9 mouse cellular contexts compared by ENCODE assay signal in the genomic region with DNA sequence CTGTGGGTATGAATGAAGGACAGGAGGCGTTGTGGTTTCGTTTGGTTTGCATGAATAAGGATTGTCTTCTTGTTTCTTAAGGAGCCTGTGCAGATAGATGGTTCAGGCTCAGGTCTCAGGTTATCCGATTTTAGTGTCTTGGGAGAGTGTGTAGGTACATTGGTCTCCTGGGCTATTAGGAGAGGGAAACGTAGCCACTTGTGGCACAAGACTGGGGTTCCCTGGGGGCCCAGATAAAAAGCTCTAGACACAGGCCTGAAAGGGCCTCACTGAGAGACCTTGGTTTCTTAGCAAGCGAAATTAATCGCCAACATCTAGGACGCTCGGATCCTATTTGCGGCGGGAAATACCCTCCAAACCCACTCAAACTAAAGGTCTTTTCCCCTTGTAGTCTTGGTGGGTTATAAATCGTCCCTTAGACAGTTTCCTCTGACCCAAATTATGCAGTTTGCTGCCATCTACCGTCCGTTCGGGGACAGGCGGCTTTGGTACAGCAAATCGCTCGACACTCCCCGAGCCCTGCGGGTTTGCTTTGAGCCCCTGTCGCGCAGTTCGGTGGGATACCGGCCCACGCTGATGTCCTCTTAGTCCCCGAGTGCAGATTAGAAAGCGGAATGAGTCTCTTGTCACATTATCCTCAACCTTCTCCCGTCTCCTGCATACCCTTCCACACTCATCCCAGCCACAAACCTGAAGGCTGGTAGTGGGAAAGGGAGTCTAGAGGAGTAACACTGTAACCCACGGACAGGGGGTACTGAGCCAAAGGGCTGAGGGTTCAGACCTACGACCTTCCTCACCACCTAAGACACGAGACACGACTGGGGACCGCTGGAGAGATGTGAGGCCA. TPM values are rescaled to one million over a fixed set of nuclear protein-coding genes. Genes with fewer than 3 reads are reported as not detected.
DNase-seq lines count a peak whose midpoint lies in the region; ATAC-seq and TF ChIP-seq lines count a peak whose summit lies in the region.
"Had no signal": no experiment of that assay in that cellular context is flagged by ENCODE, and none has a peak within 500 bp of the region (broad histone marks: within the 10 kb centered on the region; RNA-seq: fewer than 3 reads in every experiment).

No protein-coding gene starts in this region.

- H3K9me3 ChIP-seq in forebrain, postnatal 0 days (ENCODE audit: low read length): no peaks in the 10 kb centered on the region
- H3K9me3 ChIP-seq in forebrain, embryonic 15.5 days: no peaks in the 10 kb centered on the region
- H3K9me3 ChIP-seq in ES-Bruce4 (replicated peaks; ENCODE audit: control insufficient read depth, insufficient read depth, low read length, poor library complexity, severe bottlenecking): no peaks in the 10 kb centered on the region
- H3K9me3 ChIP-seq in stomach, embryonic 16.5 days (replicated peaks; ENCODE audit: control insufficient read depth, low read length): no peaks in the 10 kb centered on the region
- H3K9me3 ChIP-seq: midbrain, embryonic 12.5 days had no signal

- peak; percentile 80 for DNase-seq in forebrain, postnatal 0 days
- DNase-seq in cerebellum, postnatal 36 days: peak; percentile 48 to 51
- DNase-seq in layer of hippocampus, postnatal 10 days (ENCODE audit: low spot score in 2 of 2): peak; percentile 75

- no peak for TF ChIP-seq POLR2A in ES-Bruce4 (IDR thresholded peaks at IDR 0.05; ENCODE audit: insufficient read depth, low read length)

- no peak overlapping the region for H3K9ac ChIP-seq in forebrain, postnatal 0 days
- no peak overlapping the region for H3K9ac ChIP-seq in forebrain, embryonic 15.5 days (replicated peaks)
- H3K9ac ChIP-seq in ES-Bruce4 (ENCODE audit: low read depth, poor library complexity, severe bottlenecking): no peak overlapping the region
- H3K9ac ChIP-seq in stomach, embryonic 16.5 days (ENCODE audit: low read length): peak overlapping the region; percentile 60
- H3K9ac ChIP-seq: midbrain, embryonic 12.5 days had no signal

- H3K36me3 ChIP-seq in forebrain, postnatal 0 days (ENCODE audit: insufficient read depth): no peaks in the 10 kb centered on the region
- H3K36me3 ChIP-seq in forebrain, embryonic 15.5 days: no peaks in the 10 kb centered on the region
- H3K36me3 ChIP-seq in ES-Bruce4 (ENCODE audit: control insufficient read depth, insufficient read depth, low read length, poor library complexity, severe bottlenecking): no peaks in the 10 kb centered on the region
- no peaks in the 10 kb centered on the region for H3K36me3 ChIP-seq in stomach, embryonic 16.5 days (ENCODE audit: control insufficient read depth, insufficient read depth, low read length)
- H3K36me3 ChIP-seq: midbrain, embryonic 12.5 days had no signal

- TF ChIP-seq CTCF in forebrain, postnatal 0 days (IDR thresholded peaks at IDR 0.05; ENCODE audit: low read depth): peak; percentile 79
- peak; percentile 70 for TF ChIP-seq CTCF in ES-Bruce4 (IDR thresholded peaks at IDR 0.05; ENCODE audit: low read depth, low read length)

- H3K4me2 ChIP-seq in forebrain, postnatal 0 days (ENCODE audit: low read depth): no peak overlapping the region
- H3K4me2 ChIP-seq in forebrain, embryonic 15.5 days (replicated peaks): no peak overlapping the region
- peak overlapping the region; percentile 50 for H3K4me2 ChIP-seq in stomach, embryonic 16.5 days (ENCODE audit: low read depth, low read length)
- H3K4me2 ChIP-seq: midbrain, embryonic 12.5 days had no signal

- 1% methylated on average over 32 of the region's 32 CpGs for WGBS in forebrain, postnatal 0 days
- WGBS in forebrain, embryonic 15.5 days: under 1% methylated on average over 32 of the region's 32 CpGs
- 2% methylated on average over 32 of the region's 32 CpGs for WGBS in stomach, embryonic 16.5 days

- no peak overlapping the region for H3K27ac ChIP-seq in forebrain, postnatal 0 days (ENCODE audit: low read depth, low read length)
- no peak overlapping the region for H3K27ac ChIP-seq in forebrain, embryonic 15.5 days (replicated peaks)
- H3K27ac ChIP-seq in ES-Bruce4 (ENCODE audit: insufficient read depth, low read length): no peak overlapping the region
- peak overlapping the region; percentile 55; the same call in 1 of the 2 replicates for H3K27ac ChIP-seq in stomach, embryonic 16.5 days (ENCODE audit: low read length)
- H3K27ac ChIP-seq: midbrain, embryonic 12.5 days had no signal

- H3K4me3 ChIP-seq in forebrain, postnatal 0 days (ENCODE audit: low read depth, low read length): no peak overlapping the region
- H3K4me3 ChIP-seq in forebrain, embryonic 15.5 days: no peak overlapping the region
- H3K4me3 ChIP-seq in ES-Bruce4 (ENCODE audit: low read depth, low read length): no peak overlapping the region
- peak overlapping the region; percentile 44 for H3K4me3 ChIP-seq in stomach, embryonic 16.5 days (replicated peaks; ENCODE audit: low read length)
- H3K4me3 ChIP-seq: midbrain, embryonic 12.5 days had no signal

- TF ChIP-seq EP300 in ES-Bruce4 (IDR thresholded peaks at IDR 0.05; ENCODE audit: insufficient read depth, low read depth, low read length): no peak

- H3K27me3 ChIP-seq in forebrain, postnatal 0 days (ENCODE audit: insufficient read depth, low read length): peaks cover 94% of the 10 kb centered on the region
- H3K27me3 ChIP-seq in forebrain, embryonic 15.5 days: peaks cover 97% of the 10 kb centered on the region
- peaks cover 79% of the 10 kb centered on the region for H3K27me3 ChIP-seq in ES-Bruce4 (ENCODE audit: control insufficient read depth, insufficient read depth, low read length, poor library complexity, severe bottlenecking)
- H3K27me3 ChIP-seq in stomach, embryonic 16.5 days (ENCODE audit: control insufficient read depth, insufficient read depth, low read length): peaks cover 79% of the 10 kb centered on the region

- no peak for ATAC-seq in forebrain, postnatal 0 days
- no peak for ATAC-seq in forebrain, embryonic 15.5 days (replicated peaks)
- peak; percentile 77 to 81 for ATAC-seq in hematopoietic stem cell, adult 5-6 weeks (replicated peaks in 1 of 2; ENCODE audit: insufficient read depth in 1 of 2, low FRiP score in 2 of 2, low TSS enrichment in 1 of 2, low read depth in 1 of 2, poor library complexity in 2 of 2, severe bottlenecking in 2 of 2)
- ATAC-seq in megakaryocyte-erythroid progenitor cell, adult 5-6 weeks (replicated peaks; ENCODE audit: low FRiP score, low TSS enrichment, poor library complexity, severe bottlenecking): peak; percentile 78
- ATAC-seq in stomach, embryonic 16.5 days (ENCODE audit: insufficient read depth, low FRiP score): no peak

- H3K4me1 ChIP-seq in forebrain, postnatal 0 days (ENCODE audit: insufficient read depth): no peaks in the 10 kb centered on the region
- H3K4me1 ChIP-seq in forebrain, embryonic 15.5 days: no peaks in the 10 kb centered on the region
- no peaks in the 10 kb centered on the region for H3K4me1 ChIP-seq in ES-Bruce4 (ENCODE audit: control insufficient read depth, insufficient read depth, low read length)
- peaks cover 16% of the 10 kb centered on the region for H3K4me1 ChIP-seq in stomach, embryonic 16.5 days (ENCODE audit: control insufficient read depth, insufficient read depth, low read length)
- H3K4me1 ChIP-seq: midbrain, embryonic 12.5 days had no signal

RNA-seq across cellular contexts. Expression of a gene that starts 2.2 kb away (rescaled TPM):
- not detected in 2 replicates for total RNA-seq in forebrain, postnatal 0 days (2014; rRNA removed)
- not detected in 2 replicates for polyA plus RNA-seq in forebrain, postnatal 0 days (2015; fragmentation: Nextera tagmentation; extraction: Ambion mirVana)
- polyA plus RNA-seq in forebrain, embryonic 15.5 days (2015; fragmentation: Nextera tagmentation; extraction: Ambion mirVana): not detected in 2 replicates
- not detected in 2 replicates for polyA plus RNA-seq in ES-Bruce4 (2011; ENCODE audit: insufficient read depth, insufficient read length, low read depth, missing spikeins)
- 0.38 and 1.2 TPM in 2 replicates for total RNA-seq in hematopoietic stem cell, adult 5-6 weeks (2017)
- not detected for total RNA-seq in layer of hippocampus, postnatal 10 days (2021)
- not detected in 2 replicates for total RNA-seq in megakaryocyte-erythroid progenitor cell, adult 5-6 weeks (2014; fragmentation: Nextera tagmentation)
- 0.72 TPM in 1 of 2 replicates, not detected in the other for total RNA-seq in megakaryocyte-erythroid progenitor cell, adult 5-6 weeks (2017)
- polyA plus RNA-seq in stomach, embryonic 16.5 days (2015; fragmentation: Nextera tagmentation; extraction: Ambion mirVana): 5.6 and 8.3 TPM in 2 replicates
- polyA plus RNA-seq: midbrain, embryonic 12.5 days had no signal

RNA-seq across cellular contexts. Expression of a gene that starts 8.0 kb away (rescaled TPM):
- total RNA-seq in forebrain, postnatal 0 days (2014; rRNA removed): not detected in 2 replicates
- polyA plus RNA-seq in forebrain, postnatal 0 days (2015; fragmentation: Nextera tagmentation; extraction: Ambion mirVana): not detected in 2 replicates
- not detected in 2 replicates for polyA plus RNA-seq in forebrain, embryonic 15.5 days (2015; fragmentation: Nextera tagmentation; extraction: Ambion mirVana)
- polyA plus RNA-seq in ES-Bruce4 (2011; ENCODE audit: insufficient read depth, insufficient read length, low read depth, missing spikeins): not detected in 2 replicates
- not detected in 2 replicates for total RNA-seq in hematopoietic stem cell, adult 5-6 weeks (2017)
- total RNA-seq in layer of hippocampus, postnatal 10 days (2021): not detected
- not detected in 2 replicates for total RNA-seq in megakaryocyte-erythroid progenitor cell, adult 5-6 weeks (2014; fragmentation: Nextera tagmentation)
- not detected in 2 replicates for total RNA-seq in megakaryocyte-erythroid progenitor cell, adult 5-6 weeks (2017)
- 6.3 and 8.3 TPM in 2 replicates for polyA plus RNA-seq in stomach, embryonic 16.5 days (2015; fragmentation: Nextera tagmentation; extraction: Ambion mirVana)
- polyA plus RNA-seq: midbrain, embryonic 12.5 days had no signal

RNA-seq across cellular contexts. Expression of a gene that starts 8.7 kb away (rescaled TPM):
- not detected in 2 replicates for total RNA-seq in forebrain, postnatal 0 days (2014; rRNA removed)
- not detected in 2 replicates for polyA plus RNA-seq in forebrain, postnatal 0 days (2015; fragmentation: Nextera tagmentation; extraction: Ambion mirVana)
- polyA plus RNA-seq in forebrain, embryonic 15.5 days (2015; fragmentation: Nextera tagmentation; extraction: Ambion mirVana): not detected in 2 replicates
- polyA plus RNA-seq in ES-Bruce4 (2011; ENCODE audit: insufficient read depth, insufficient read length, low read depth, missing spikeins): not detected in 2 replicates
- total RNA-seq in hematopoietic stem cell, adult 5-6 weeks (2017): 0.25 and 1.3 TPM in 2 replicates
- total RNA-seq in layer of hippocampus, postnatal 10 days (2021): not detected
- total RNA-seq in megakaryocyte-erythroid progenitor cell, adult 5-6 weeks (2014; fragmentation: Nextera tagmentation): not detected in 2 replicates
- not detected in 2 replicates for total RNA-seq in megakaryocyte-erythroid progenitor cell, adult 5-6 weeks (2017)
- polyA plus RNA-seq in stomach, embryonic 16.5 days (2015; fragmentation: Nextera tagmentation; extraction: Ambion mirVana): 13.8 TPM in 2 replicates
- polyA plus RNA-seq: midbrain, embryonic 12.5 days had no signal

RNA-seq across cellular contexts. Expression of a gene that starts 12.8 kb away (rescaled TPM):
- total RNA-seq in forebrain, postnatal 0 days (2014; rRNA removed): not detected in 2 replicates
- polyA plus RNA-seq in forebrain, postnatal 0 days (2015; fragmentation: Nextera tagmentation; extraction: Ambion mirVana): not detected in 2 replicates
- polyA plus RNA-seq in forebrain, embryonic 15.5 days (2015; fragmentation: Nextera tagmentation; extraction: Ambion mirVana): not detected in 2 replicates
- 0.48 TPM in 1 of 2 replicates, not detected in the other for polyA plus RNA-seq in ES-Bruce4 (2011; ENCODE audit: insufficient read depth, insufficient read length, low read depth, missing spikeins)
- total RNA-seq in hematopoietic stem cell, adult 5-6 weeks (2017): not detected in 2 replicates
- total RNA-seq in layer of hippocampus, postnatal 10 days (2021): not detected
- not detected in 2 replicates for total RNA-seq in megakaryocyte-erythroid progenitor cell, adult 5-6 weeks (2014; fragmentation: Nextera tagmentation)
- not detected in 2 replicates for total RNA-seq in megakaryocyte-erythroid progenitor cell, adult 5-6 weeks (2017)
- polyA plus RNA-seq in stomach, embryonic 16.5 days (2015; fragmentation: Nextera tagmentation; extraction: Ambion mirVana): 0.44 and 1.5 TPM in 2 replicates
- polyA plus RNA-seq: midbrain, embryonic 12.5 days had no signal

RNA-seq across cellular contexts. Expression of a gene that starts 23.2 kb away (rescaled TPM):
- total RNA-seq in forebrain, postnatal 0 days (2014; rRNA removed): not detected in 2 replicates
- not detected in 2 replicates for polyA plus RNA-seq in forebrain, postnatal 0 days (2015; fragmentation: Nextera tagmentation; extraction: Ambion mirVana)
- polyA plus RNA-seq in forebrain, embryonic 15.5 days (2015; fragmentation: Nextera tagmentation; extraction: Ambion mirVana): not detected in 2 replicates
- polyA plus RNA-seq in ES-Bruce4 (2011; ENCODE audit: insufficient read depth, insufficient read length, low read depth, missing spikeins): 1.5 and 1.6 TPM in 2 replicates
- 0.30 and 0.44 TPM in 2 replicates for total RNA-seq in hematopoietic stem cell, adult 5-6 weeks (2017)
- total RNA-seq in layer of hippocampus, postnatal 10 days (2021): not detected
- not detected in 2 replicates for total RNA-seq in megakaryocyte-erythroid progenitor cell, adult 5-6 weeks (2014; fragmentation: Nextera tagmentation)
- total RNA-seq in megakaryocyte-erythroid progenitor cell, adult 5-6 weeks (2017): not detected in 2 replicates
- polyA plus RNA-seq in stomach, embryonic 16.5 days (2015; fragmentation: Nextera tagmentation; extraction: Ambion mirVana): 0.14 and 0.16 TPM in 2 replicates
- polyA plus RNA-seq: midbrain, embryonic 12.5 days had no signal

Comparison
In these comparisons a context has a peak if more than half of its experiments do, and no peak if none do; other contexts are left out.
1. ATAC-seq: peak in hematopoietic stem cell, adult 5-6 weeks (2 of 2) and megakaryocyte-erythroid progenitor cell, adult 5-6 weeks (single experiment); none in forebrain, postnatal 0 days (single experiment), forebrain, embryonic 15.5 days (single experiment) and stomach, embryonic 16.5 days (single experiment).
2. Peak in every context shown above with its lines, with median percentiles within 50 percentile points of each other: DNase-seq.